Mouse (Mus musculus) MEL (cell line): ENCODE measurements at regions not wholly inside any gene's neighbourhood (a gene's known extent, or its start where the extent isn't known, plus 50 kb on each side); places are given as distances from the start of the nearest gene placed in this dataset.

Source experiments
- DNase-seq: peaks from one replicate; pipeline ENCODE4 v3.0.0; 2011; ENCODE audit warnings: low read depth, low spot score
- H3K27ac ChIP-seq: 2 replicates; pipeline ENCODE4 v1.5.1; 2012; ENCODE audit warnings: low read depth, mild to moderate bottlenecking, control low read depth, low read length, moderate library complexity; ENCODE audit not compliant: control insufficient read depth
- H3K27me3 ChIP-seq, 2 experiments: fragments of 150-350 bp in 1 of 2; sonication (generic) in 1 of 2; 2 replicates each; pipeline ENCODE4 v1.6.1; 2012; ENCODE audit warnings: low read length in 2 of 2, mild to moderate bottlenecking in 2 of 2, improper control_type of control experiment in 1 of 2, moderate library complexity in 1 of 2; ENCODE audit not compliant: insufficient read depth in 2 of 2, control insufficient read depth in 1 of 2
- H3K36me3 ChIP-seq, 2 experiments: 2 replicates each; pipeline ENCODE4 v1.6.1; 2012 to 2014; ENCODE audit warnings: low read length in 2 of 2, improper control_type of control experiment in 1 of 2, inconsistent platforms in 1 of 2, mild to moderate bottlenecking in 1 of 2; ENCODE audit not compliant: insufficient read depth in 2 of 2, control insufficient read depth in 1 of 2
- H3K4me1 ChIP-seq, 2 experiments: fragments of 150-350 bp in 1 of 2; sonication (generic) in 1 of 2; 2 replicates each; pipeline ENCODE4 v1.6.1; 2012; ENCODE audit warnings: low read length in 2 of 2, improper control_type of control experiment in 1 of 2, mild to moderate bottlenecking in 1 of 2; ENCODE audit not compliant: insufficient read depth in 2 of 2, control insufficient read depth in 1 of 2
- H3K4me3 ChIP-seq, 2 experiments: fragments of 150-350 bp in 1 of 2; sonication (generic) in 1 of 2; 2 replicates each; pipeline ENCODE4 v1.5.1; 2012; ENCODE audit warnings: low read depth in 2 of 2, low read length in 2 of 2, mild to moderate bottlenecking in 2 of 2, moderate library complexity in 2 of 2, control low read depth in 1 of 2, improper control_type of control experiment in 1 of 2; ENCODE audit not compliant: control insufficient read depth in 1 of 2, insufficient read depth in 1 of 2
- H3K79me2 ChIP-seq: 2 replicates; pipeline ENCODE4 v1.6.1; 2012; ENCODE audit warnings: mild to moderate bottlenecking, low read length, moderate library complexity; ENCODE audit not compliant: control insufficient read depth, poor library complexity, insufficient read depth
- H3K9ac ChIP-seq: 2 replicates; pipeline ENCODE4 v1.6.1; 2012; ENCODE audit warnings: low read depth, mild to moderate bottlenecking, control low read depth, low read length, moderate library complexity; ENCODE audit not compliant: control insufficient read depth, poor library complexity, severe bottlenecking
- H3K9me3 ChIP-seq: fragments of 150-350 bp; sonication (generic); replicated peaks from 2 replicates; pipeline ENCODE4 v1.6.1; 2012; ENCODE audit warnings: mild to moderate bottlenecking, low read length, improper control_type of control experiment, moderate library complexity; ENCODE audit not compliant: insufficient read depth
- BHLHE40 ChIP-seq: IDR thresholded peaks from 2 replicates; pipeline ENCODE4 v1.6.1; 2012; ENCODE audit warnings: low read depth, mild to moderate bottlenecking, inconsistent platforms, low read length, improper control_type of control experiment, borderline replicate concordance
- CHD2 ChIP-seq: IDR thresholded peaks from 2 replicates; pipeline ENCODE4 v1.6.1; 2011; ENCODE audit warnings: low read length, improper control_type of control experiment
- E2F4 ChIP-seq: IDR thresholded peaks from 2 replicates; pipeline ENCODE4 v1.6.1; 2011; ENCODE audit warnings: low read depth, low read length, improper control_type of control experiment, borderline replicate concordance
- ELF1 ChIP-seq: IDR thresholded peaks from 2 replicates; pipeline ENCODE4 v1.6.1; 2014; ENCODE audit warnings: low read depth, mild to moderate bottlenecking, inconsistent platforms, low read length, improper control_type of control experiment, moderate library complexity
- EP300 ChIP-seq, 2 experiments: IDR thresholded peaks; 2 replicates each; pipeline ENCODE4 v1.6.1; 2011; ENCODE audit warnings: improper control_type of control experiment in 2 of 2, low read length in 2 of 2, low read depth in 1 of 2, mild to moderate bottlenecking in 1 of 2
- GATA1 ChIP-seq: IDR thresholded peaks from 2 replicates; pipeline ENCODE4 v1.6.1; 2011; ENCODE audit warnings: low read depth, low read length, improper control_type of control experiment
- HCFC1 ChIP-seq: IDR thresholded peaks from 2 replicates; pipeline ENCODE4 v1.6.1; 2012; ENCODE audit warnings: low read depth, mild to moderate bottlenecking, inconsistent platforms, low read length, improper control_type of control experiment, moderate library complexity
- KAT2A ChIP-seq: conservative IDR thresholded peaks from 2 replicates; pipeline ENCODE4 v1.6.1; 2012; ENCODE audit warnings: low read depth, low read length, improper control_type of control experiment, inconsistent platforms
- MEF2A ChIP-seq: IDR thresholded peaks from 2 replicates; pipeline ENCODE4 v1.6.1; 2014; ENCODE audit warnings: low read depth, mild to moderate bottlenecking, inconsistent platforms, low read length, improper control_type of control experiment; ENCODE audit not compliant: poor library complexity, insufficient replicate concordance, severe bottlenecking; ENCODE audit errors: extremely low read depth
- MXI1 ChIP-seq: IDR thresholded peaks from 2 replicates; pipeline ENCODE4 v1.6.1; 2011; ENCODE audit warnings: mild to moderate bottlenecking, low read depth, low read length, improper control_type of control experiment
- MYB ChIP-seq: IDR thresholded peaks from 2 replicates; pipeline ENCODE4 v1.6.1; 2011; ENCODE audit warnings: mild to moderate bottlenecking, low read depth, low read length, improper control_type of control experiment
- MYC ChIP-seq: IDR thresholded peaks from 2 replicates; pipeline ENCODE4 v1.6.1; 2011; ENCODE audit warnings: low read depth, mild to moderate bottlenecking, low read length, improper control_type of control experiment, moderate library complexity
- NRF1 ChIP-seq: IDR thresholded peaks from 2 replicates; pipeline ENCODE4 v1.6.1; 2014; ENCODE audit warnings: low read depth, mild to moderate bottlenecking, inconsistent platforms, low read length, improper control_type of control experiment, moderate library complexity; ENCODE audit not compliant: poor library complexity, insufficient read depth, severe bottlenecking
- POLR2A ChIP-seq, 2 experiments: IDR thresholded peaks; 2 replicates each; pipeline ENCODE4 v1.6.1; 2011 to 2012; ENCODE audit warnings: low read length in 2 of 2, mild to moderate bottlenecking in 2 of 2, control low read depth in 1 of 2, improper control_type of control experiment in 1 of 2, low read depth in 1 of 2, moderate library complexity in 1 of 2; ENCODE audit not compliant: control insufficient read depth in 1 of 2, insufficient read depth in 1 of 2, poor library complexity in 1 of 2
- POLR2AphosphoS5 ChIP-seq: IDR thresholded peaks from 2 replicates; pipeline ENCODE4 v1.6.1; 2012; ENCODE audit warnings: low read depth, borderline replicate concordance, mild to moderate bottlenecking, inconsistent platforms, low read length, moderate library complexity, mixed read lengths
- RAD21 ChIP-seq: IDR thresholded peaks from 2 replicates; pipeline ENCODE4 v1.6.1; 2011; ENCODE audit warnings: mild to moderate bottlenecking, low read depth, low read length, improper control_type of control experiment
- RCOR1 ChIP-seq: IDR thresholded peaks from 2 replicates; pipeline ENCODE4 v1.6.1; 2012; ENCODE audit warnings: low read depth, mild to moderate bottlenecking, inconsistent platforms, low read length, improper control_type of control experiment
- SIN3A ChIP-seq: IDR thresholded peaks from 2 replicates; pipeline ENCODE4 v1.6.1; 2012; ENCODE audit warnings: low read length, improper control_type of control experiment, inconsistent platforms
- TBP ChIP-seq: IDR thresholded peaks from 2 replicates; pipeline ENCODE4 v1.8.0; 2011; ENCODE audit warnings: low read depth, low read length, improper control_type of control experiment
- TCF12 ChIP-seq: IDR thresholded peaks from 2 replicates; pipeline ENCODE4 v1.6.1; 2014; ENCODE audit warnings: low read depth, mild to moderate bottlenecking, inconsistent platforms, low read length, improper control_type of control experiment, moderate library complexity
- UBTF ChIP-seq: IDR thresholded peaks from 2 replicates; pipeline ENCODE4 v1.6.1; 2012; ENCODE audit warnings: low read depth, mild to moderate bottlenecking, inconsistent platforms, low read length, improper control_type of control experiment, moderate library complexity, borderline replicate concordance; ENCODE audit not compliant: insufficient read depth
- USF2 ChIP-seq, 2 experiments: IDR thresholded peaks; 2 replicates each; pipeline ENCODE4 v1.6.1; 2011 to 2012; ENCODE audit warnings: improper control_type of control experiment in 2 of 2, low read length in 2 of 2, borderline replicate concordance in 1 of 2, inconsistent platforms in 1 of 2, low read depth in 1 of 2, mild to moderate bottlenecking in 1 of 2; ENCODE audit not compliant: insufficient read depth in 1 of 2
- ZC3H11A ChIP-seq: IDR thresholded peaks from 2 replicates; pipeline ENCODE4 v1.6.1; 2012; ENCODE audit warnings: low read depth, mild to moderate bottlenecking, inconsistent platforms, low read length, improper control_type of control experiment
- ZMIZ1 ChIP-seq: IDR thresholded peaks from 2 replicates; pipeline ENCODE4 v1.6.1; 2012; ENCODE audit warnings: low read depth, mild to moderate bottlenecking, inconsistent platforms, low read length, improper control_type of control experiment, moderate library complexity

- no peak for DNase-seq
- Histone ChIP-seq H3K9me3 (no peaks in the 10 kb centered on the region), H3K27ac (no peak overlapping the region), H3K4me1 (no peaks in the 10 kb centered on the region), H3K27me3 (no peaks in the 10 kb centered on the region; a peak in 1 of 4 replicates), H3K36me3 (no peaks in the 10 kb centered on the region), H3K9ac (no peak overlapping the region), H3K79me2 (no peaks in the 10 kb centered on the region), H3K4me3 (no peak overlapping the region)
- TF ChIP-seq ZC3H11A: no peak
- TF ChIP-seq KAT2A: no peak
- no peak for TF ChIP-seq ELF1
- no peak for TF ChIP-seq MYC
- TF ChIP-seq USF2 (IDR thresholded peaks at IDR 0.05; ENCODE audit: borderline replicate concordance in 1 of 2, insufficient read depth in 1 of 2, low read depth in 1 of 2, low read length in 2 of 2): no peak
- no peak for TF ChIP-seq ZMIZ1
- no peak for TF ChIP-seq RAD21
- no peak for TF ChIP-seq TBP
- TF ChIP-seq NRF1: no peak
- TF ChIP-seq MYB: no peak
- TF ChIP-seq POLR2AphosphoS5: no peak
- no peak for TF ChIP-seq POLR2A (IDR thresholded peaks at IDR 0.05; ENCODE audit: control insufficient read depth in 1 of 2, insufficient read depth in 1 of 2, low read depth in 1 of 2, low read length in 2 of 2, poor library complexity in 1 of 2)
- TF ChIP-seq MXI1: no peak
- TF ChIP-seq E2F4: no peak
- no peak for TF ChIP-seq EP300 (IDR thresholded peaks at IDR 0.05; ENCODE audit: low read depth in 1 of 2, low read length in 2 of 2)
- no peak for TF ChIP-seq GATA1
- no peak for TF ChIP-seq RCOR1
- no peak for TF ChIP-seq HCFC1
- TF ChIP-seq MEF2A: no peak
- no peak for TF ChIP-seq SIN3A
Measured at GRCm38 (mm10) chr17:88131297-88131696, 66.2 kb upstream of the Fbxo11 start.

GRCm38 (mm10) chr17:88131980-88132379 is 66.9 kb upstream of the Fbxo11 start:
- Histone ChIP-seq H3K9ac (no peak overlapping the region), H3K79me2 (no peaks in the 10 kb centered on the region), H3K36me3 (no peaks in the 10 kb centered on the region), H3K4me3 (no peak overlapping the region), H3K27me3 (no peaks in the 10 kb centered on the region; a peak in 1 of 4 replicates), H3K27ac (no peak overlapping the region), H3K4me1 (no peaks in the 10 kb centered on the region), H3K9me3 (no peaks in the 10 kb centered on the region)
- TF ChIP-seq BHLHE40 (no peak), TBP (no peak), UBTF (no peak), RCOR1 (no peak), TCF12 (no peak), POLR2AphosphoS5 (no peak), CHD2 (no peak)
- DNase-seq: no peak
